Mouse (Mus musculus): ENCODE results near the gene Suz12.
"Not testable (repeated sequence)": the region's sequence is repeated elsewhere in the genome, so short reads cannot be mapped to it uniquely, and the experiment has no call there.

The Suz12 gene

DNA sequence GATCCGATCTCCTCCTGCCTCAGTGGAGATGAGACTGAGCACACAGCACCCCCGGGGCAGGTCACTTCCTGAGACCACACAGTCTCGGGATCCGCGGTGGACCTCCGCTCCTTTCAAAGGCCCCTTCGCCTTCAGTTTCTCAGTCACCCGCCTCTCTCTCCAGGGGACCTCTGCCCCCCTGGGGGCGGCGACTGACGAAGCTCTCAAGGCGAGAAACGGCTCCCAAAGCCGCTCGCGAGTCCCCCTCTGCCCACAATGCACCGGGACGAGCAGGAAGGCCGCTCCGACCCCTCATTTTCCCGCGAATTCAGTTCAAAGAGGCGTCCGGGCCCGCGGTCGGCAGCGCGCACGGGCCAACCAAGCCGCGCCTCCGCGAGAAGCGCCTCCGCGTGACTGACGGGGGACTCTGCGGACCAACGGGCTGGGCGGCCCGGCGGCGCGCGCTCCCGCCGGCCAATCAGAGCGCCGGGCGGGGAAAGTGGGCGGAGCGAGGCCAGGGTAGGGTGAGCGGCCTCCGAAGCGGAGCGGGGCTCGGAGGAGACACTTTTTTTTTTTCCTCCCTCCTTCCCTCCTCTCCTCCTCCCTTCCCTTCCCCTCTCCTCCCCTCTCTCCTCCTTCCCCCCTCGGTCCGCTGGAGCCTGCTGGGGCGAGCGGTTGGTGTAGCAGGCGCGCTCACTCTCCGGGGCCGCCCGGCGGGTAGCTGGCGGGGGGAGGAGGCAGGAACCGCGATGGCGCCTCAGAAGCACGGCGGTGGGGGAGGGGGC, at the start of gene Suz12:
Suz12 (plus strand) TSS at position 515 of the 764 bp plus-strand sequence.
- peak; percentile 94 for DNase-seq

DNA sequence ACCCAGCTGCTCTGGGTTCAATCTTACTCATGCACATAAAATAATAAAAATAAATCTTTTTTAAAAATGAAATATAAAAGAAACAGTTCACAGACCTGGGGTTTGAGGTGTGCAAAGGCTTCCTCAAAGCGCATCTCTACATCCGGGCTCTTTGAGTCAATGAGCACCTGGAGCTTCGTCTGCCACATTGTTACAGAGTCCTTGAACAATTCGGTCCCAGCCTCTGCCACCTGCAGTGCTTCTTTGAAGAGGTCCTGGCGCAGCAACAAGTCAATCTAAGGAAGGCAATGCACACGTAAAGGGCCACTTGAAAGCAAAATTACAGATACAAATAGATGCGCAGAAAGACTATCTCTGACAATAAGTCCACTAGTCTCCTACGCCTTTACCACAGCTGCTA, 49.8 kb upstream of the Suz12 start:
- DNase-seq, result no peak

DNA sequence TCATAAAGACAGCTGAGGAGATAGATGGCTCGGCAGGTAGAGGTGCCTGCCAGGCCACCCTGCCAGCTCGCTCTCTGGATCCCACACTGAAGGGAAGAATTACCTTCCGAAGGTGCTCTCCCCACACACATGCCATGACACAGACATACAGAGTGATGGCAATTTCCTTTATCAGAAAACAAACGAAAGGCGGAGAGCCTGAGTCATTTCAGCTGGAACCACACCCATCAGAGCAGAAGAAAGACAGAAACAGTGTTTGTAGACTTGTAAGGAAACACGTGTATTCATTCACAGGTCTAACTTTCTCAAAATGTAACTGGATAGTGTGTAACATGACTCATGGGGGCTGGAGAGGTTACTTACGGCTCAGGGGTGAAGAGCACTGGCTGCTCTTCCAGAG, 49.3 kb upstream of the Suz12 start:
- DNase-seq, result no peak

DNA sequence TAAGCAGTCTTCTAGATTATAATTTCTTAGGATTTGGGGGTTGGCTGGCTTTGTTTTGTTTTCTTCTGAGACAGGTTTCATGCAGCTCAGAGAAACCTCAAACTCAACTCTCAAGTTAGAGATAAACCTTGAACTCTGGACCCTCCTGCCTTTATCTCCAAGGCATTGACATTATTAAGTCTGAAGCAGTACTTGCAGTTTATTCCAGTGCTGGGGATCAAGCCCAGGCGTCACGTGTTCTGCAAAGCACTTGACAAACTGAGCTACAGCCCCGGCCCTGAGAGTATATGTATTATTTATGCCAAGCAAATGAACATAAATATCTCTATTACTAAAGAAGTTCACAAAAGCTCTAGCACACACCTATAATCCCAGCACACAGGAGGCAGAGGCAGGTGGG, 45.6 kb upstream of the Suz12 start:
- no peak for DNase-seq

DNA sequence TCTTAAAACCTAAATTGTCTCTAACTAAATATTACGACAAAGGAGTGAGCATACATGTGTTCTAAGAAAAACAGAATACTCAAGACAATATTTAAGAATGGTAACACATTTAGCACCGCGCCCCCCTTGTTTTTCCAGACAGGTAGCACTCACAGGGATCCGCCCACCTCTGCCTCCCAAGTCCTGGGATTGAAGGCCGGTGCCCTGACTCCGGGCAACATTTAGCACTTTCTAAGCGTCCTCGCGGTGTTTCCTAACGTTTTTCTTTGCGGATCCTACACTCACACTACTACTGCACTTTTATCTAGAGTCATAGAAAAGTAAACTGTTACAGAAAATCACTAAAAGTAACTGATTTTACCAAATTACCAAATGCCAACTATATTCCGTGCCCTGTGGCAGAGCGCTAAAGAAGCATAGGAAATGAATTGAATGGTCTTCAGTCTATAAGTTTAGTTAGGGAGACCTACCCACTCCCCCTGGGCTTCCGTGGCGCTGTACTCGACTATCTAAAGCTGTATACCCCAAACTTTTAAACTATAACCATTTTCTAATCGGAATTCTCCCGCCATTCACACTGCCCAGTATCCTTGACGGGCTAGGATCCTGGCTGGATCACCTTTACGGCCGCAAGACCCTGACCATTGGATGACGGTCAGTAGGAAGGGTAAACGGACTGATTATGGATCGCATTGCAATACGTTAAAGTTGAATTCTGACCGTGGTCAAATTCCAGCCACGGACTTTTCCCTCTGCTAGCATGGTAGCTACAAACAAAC, 31.4 kb upstream of the Suz12 start:
- DNase-seq, result no peak

DNA sequence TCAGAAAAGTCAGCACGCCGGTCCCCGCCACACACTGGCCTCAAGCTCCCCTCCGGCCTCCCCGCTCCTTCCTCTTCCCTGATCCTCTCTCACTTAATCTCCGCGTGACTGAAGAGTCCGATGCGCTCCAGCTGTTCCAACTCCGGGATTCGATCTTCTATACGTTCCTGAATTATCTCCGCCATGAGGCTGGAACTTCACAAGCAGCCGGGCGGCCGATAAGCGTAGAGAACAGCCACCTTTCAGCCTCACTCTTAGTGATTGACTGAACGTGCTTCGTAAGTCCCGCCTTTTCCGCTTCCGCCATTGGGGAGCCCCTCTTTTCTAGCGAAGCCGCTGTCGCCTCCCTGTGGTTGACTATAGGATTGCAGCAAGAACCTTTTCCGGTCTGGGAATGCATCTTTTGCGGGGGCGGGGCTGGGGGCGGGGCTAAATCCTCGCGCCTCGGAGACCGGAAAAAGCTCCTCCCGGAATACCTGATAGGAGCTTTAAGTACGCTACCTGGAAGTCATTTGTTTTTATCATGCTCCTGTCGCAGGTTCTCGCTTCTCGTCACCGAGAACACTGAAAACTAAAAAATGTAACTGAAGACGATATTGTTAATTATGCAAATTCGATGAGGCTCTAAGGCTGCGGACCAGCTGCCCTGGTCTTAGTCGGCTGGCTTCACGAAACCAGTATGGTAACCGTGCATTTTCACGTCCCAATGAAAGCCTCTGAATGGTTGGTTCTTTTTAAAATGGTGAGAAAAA, 30.6 kb upstream of the Suz12 start, which contains the start of gene Utp6:
Utp6 (minus strand) TSS at position 266 of the 752 bp plus-strand sequence.
- DNase-seq, result peak; percentile 100

- DNase-seq, result no peak
Measured at GRCm38 (mm10) chr11:79962877-79963183, 30.1 kb upstream of the Suz12 start.

DNA sequence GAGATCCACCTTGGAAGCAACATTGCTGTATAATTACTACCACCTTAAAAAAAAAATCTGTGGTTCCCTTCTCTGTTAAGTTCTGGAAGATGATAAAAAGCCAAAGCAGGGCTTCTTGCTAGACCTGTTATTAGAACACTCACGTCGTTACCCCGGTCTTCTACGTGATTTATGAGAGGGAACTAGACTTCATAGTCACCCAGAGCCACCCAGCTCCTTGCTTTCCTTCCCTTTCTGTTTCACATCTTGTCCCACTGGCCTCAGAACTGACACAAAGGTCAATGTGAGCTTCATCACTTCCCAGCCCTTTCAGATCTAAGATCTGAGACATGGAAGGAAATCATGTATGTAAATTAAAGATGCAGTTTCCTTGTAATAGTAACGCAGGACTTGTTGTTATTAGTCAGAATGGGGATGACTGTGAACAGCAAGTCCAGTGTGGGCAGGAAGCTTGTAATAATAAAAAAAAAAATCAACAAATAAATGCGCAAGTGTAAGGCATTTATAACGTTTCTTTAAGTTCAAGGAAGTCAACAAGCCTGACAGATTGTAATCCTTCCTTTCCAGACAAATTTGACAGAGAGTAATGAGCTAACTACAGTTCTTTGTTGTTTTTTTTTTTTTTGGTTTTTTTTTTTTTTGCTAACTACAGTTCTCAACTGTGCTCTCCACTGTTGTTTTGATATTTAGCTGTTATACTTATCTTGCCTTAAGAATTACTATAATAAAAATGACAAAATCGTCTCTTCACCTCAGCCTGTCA, 29.5 kb upstream of the Suz12 start:
- no peak for DNase-seq

GRCm38 (mm10) chr11:79965896-79966295, 27.0 kb upstream of the Suz12 start:
- DNase-seq, result peak; percentile 64

DNA sequence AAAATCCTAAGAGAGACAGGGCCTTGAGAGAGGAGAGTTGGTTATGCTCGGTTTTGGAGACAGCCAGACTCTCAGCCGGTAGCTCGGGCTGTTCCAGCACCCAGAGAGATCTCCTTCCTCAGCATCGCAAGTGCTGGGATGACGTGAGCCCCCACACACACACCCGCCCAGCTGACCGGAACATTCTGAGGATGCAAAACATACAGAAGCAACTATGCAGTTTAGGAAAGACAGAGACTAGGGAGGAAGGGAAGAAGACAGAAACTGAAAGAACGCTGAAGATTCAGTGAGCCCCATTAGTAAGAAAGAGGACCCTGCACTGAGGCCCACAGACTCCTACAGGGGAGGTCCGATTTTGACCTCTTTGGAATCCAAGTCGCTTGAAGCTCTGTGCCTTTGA, 25.2 kb upstream of the Suz12 start:
- no peak for DNase-seq

DNA sequence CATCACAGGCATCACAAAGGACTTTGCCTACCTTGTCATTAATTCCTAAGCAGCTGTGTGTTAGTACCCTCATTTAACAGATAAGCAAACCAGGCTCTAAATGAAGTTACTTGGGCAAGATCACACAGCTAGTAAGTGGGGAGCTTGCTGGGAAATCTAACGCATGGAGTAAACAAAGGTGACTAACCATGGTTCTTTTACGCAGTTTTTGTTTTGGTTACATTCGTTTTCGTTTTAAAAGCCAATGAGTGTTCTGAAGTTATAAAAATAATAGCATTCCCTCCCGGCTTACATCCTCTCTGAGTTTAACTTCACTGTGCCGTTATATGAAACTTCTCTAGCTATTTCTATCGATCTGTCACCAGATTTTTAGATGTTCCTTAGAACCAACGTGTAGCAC, 19.8 kb upstream of the Suz12 start:
- no peak for DNase-seq

DNA sequence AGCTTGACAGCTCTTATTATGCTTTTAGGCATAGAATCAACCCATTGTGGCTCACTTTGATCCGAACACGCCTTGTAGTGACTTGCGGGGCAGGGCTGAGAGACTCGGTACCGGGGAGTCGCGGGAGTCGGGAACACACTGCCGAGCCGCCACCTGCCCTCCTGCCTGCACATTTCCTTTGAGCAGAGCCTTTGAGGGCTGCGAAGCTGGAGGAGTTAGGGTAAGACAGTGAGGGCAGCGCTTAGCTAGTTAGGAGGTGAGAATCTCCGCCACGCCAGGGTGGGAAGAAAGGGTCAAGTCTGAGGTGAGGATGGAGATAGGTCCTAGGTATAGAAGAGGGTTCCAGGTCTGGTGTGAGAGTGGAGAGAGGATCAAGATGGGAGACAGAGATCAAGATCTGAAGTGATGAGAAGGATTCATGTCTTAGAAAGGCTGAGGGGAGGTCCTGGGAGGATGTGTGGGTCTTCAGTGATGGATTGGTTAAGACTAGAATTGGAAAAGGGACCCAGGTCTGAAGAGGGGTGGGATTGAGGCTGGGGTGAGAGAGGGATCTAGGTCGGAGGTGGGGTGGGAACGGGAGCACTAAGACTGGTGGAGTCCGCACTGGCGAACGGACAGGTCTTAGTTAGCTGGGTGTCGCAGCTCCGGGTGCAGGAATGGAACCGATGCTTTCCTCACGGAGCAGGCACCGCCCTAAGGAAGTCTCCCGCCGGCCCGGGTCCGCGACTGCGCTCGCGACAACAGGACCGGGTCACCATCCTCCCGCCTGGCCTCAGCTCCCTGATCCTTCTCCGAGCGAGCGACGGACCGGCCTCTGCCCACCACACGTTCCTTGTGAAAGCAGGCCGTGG, 19.1 kb upstream of the Suz12 start:
- peak; percentile 24 for DNase-seq

- DNase-seq, result no peak
Measured at GRCm38 (mm10) chr11:79975377-79975776, 17.5 kb upstream of the Suz12 start.

GRCm38 (mm10) chr11:79976222-79976621, 16.7 kb upstream of the Suz12 start:
- DNase-seq, result no peak

GRCm38 (mm10) chr11:79976645-79977044, 16.3 kb upstream of the Suz12 start:
- not testable (repeated sequence) for DNase-seq

GRCm38 (mm10) chr11:79977061-79977460, 15.8 kb upstream of the Suz12 start:
- not testable (repeated sequence) for DNase-seq

DNA sequence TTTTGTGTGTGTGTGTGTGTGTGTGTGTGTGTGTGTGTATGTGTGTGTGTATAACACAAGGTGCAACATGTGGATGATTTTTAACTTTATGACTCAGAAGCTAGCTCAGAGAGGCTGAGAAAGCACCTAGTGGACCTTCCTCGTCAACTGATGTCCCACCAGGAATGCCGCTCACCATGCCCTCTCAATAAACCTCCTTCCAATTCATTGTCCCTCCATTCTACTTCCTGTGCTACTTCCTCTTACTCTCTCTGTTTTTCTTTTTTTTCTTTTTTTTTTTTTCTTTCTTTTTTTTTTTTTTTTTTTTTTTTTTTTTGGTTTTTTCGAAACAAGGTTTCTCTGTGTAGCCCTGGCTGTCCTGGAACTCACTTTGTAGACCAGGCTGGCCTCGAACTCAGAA, 15.2 kb upstream of the Suz12 start:
- not testable (repeated sequence) for DNase-seq

GRCm38 (mm10) chr11:79986886-79987285, 6.0 kb upstream of the Suz12 start:
- no peak for DNase-seq

GRCm38 (mm10) chr11:79987896-79988295, 5.0 kb upstream of the Suz12 start:
- no peak for DNase-seq

GRCm38 (mm10) chr11:79990120-79990519, 2.8 kb upstream of the Suz12 start:
- no peak for DNase-seq

DNA sequence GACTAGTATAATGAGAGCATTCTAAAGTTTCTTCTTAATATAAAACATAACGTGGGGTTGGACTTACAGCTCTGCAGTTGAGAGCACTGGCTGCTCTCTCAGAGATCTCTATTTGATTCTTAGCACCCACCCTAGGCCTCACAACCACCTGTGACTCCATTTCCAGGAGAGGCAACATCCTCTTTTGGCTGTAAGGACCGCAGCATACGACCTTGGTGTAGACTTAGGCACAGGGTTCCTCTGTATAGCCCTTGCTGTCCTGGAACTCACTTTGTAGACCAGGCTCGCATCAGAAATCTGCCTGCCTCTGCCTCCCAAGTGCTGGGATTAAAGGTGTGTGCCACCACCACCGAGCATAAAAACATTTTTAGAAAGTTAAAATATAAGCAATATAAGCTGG, 1.3 kb upstream of the Suz12 start:
- no peak for DNase-seq

DNA sequence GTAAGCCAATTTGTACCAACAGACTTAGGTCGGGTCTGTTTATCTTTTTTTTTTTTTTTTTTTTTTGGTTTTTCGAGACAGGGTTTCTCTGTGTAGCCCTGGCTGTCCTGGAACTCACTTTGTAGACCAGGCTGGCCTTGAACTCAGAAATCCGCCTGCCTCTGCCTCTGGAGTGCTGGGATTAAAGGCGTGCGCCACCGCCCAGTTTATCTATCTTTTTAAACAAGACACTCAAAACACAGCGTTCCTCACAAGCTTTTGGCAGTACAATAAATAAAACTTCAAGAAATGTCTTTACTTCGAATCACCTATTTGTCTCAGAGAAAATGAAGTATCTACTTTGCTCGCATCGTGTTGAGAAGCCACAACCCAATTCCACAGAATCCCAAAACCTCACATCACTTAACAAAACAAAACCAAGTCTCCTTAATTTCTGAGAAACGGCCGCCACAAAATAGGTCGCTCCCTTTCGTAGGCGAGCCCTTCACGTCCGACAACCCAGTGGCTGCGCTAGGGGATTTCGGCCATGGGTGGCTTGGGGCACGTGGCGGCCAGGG, 793 bp upstream of the Suz12 start:
- no peak for DNase-seq

All from lung, postnatal 14 days (tissue).